Mouse (Mus musculus) megakaryocyte, embryonic 14.5 days (primary cell): ENCODE measurements around the gene Anks4b.

Experiments used
- FLI1 ChIP-seq: IDR thresholded peaks from 2 replicates; pipeline ENCODE4 v1.6.1; 2012; ENCODE audit warnings: low read length, inconsistent platforms, mixed read lengths
- GATA1 ChIP-seq: IDR thresholded peaks from 3 replicates; pipeline ENCODE4 v1.6.1; 2012; ENCODE audit warnings: mixed read lengths, low read length, inconsistent platforms, borderline replicate concordance

GRCm38 (mm10) chr7:120201771-120202170, 28.1 kb downstream of the Anks4b start, which contains the start of gene Crym:
- no peak for TF ChIP-seq GATA1
- no peak for TF ChIP-seq FLI1
